Mouse (Mus musculus): ENCODE data around the gene Kat2b. TPM values are rescaled to one million over a fixed set of nuclear protein-coding genes. Genes with fewer than 3 reads are reported as not detected.

Kat2b gene
- total RNA-seq (2023) = 10 to 100 TPM; 54.4 to 55.0 TPM

GRCm38 (mm10) chr17:53566161-53566918 is at the start of gene Kat2b:
Gene Kat2b, plus strand, starts transcription at chr17:53566861.

GRCm38 (mm10) chr17:53539351-53539750 is 27.3 kb upstream of the Kat2b start, which contains the start of gene Pp2d1:
Gene Pp2d1, minus strand, starts transcription at chr17:53539451.

GRCm38 (mm10) chr17:53688877-53689802 is 122.5 kb downstream of the Kat2b start, which contains the start of gene Sgo1:
Gene Sgo1, minus strand, starts transcription at chr17:53689333.

Other genes with a start within 250 kb of the Kat2b start
- under 1 TPM in 1 of 2 experiments, not detected in 1; 0.22 TPM for gene Efhb, start 103.5 kb upstream of the Kat2b start, total RNA-seq (2023)
- 10 to 100 TPM; 74.4 to 85.5 TPM for gene Rab5a, start 87.6 kb upstream of the Kat2b start, total RNA-seq (2023)
- not detected for gene Pp2d1, start 27.4 kb upstream of the Kat2b start, total RNA-seq (2023)
- gene Sgo1, start 122.5 kb downstream of the Kat2b start, total RNA-seq (2023) = 10 to 100 TPM; 10.7 to 17.5 TPM